10 mouse cellular contexts compared by ENCODE assay signal in genomic region chr16:96353996-96354395, GRCm38 (mm10).
DNase-seq lines count a peak whose midpoint lies in the region; ATAC-seq and TF ChIP-seq lines count a peak whose summit lies in the region.
"Had no signal": no experiment of that assay in that cellular context is flagged by ENCODE, and none has a peak within 500 bp of the region (broad histone marks: within the 10 kb centered on the region; RNA-seq: fewer than 3 reads in every experiment).

No protein-coding gene starts in this region.

- H3K4me1 ChIP-seq in hindbrain, embryonic 12.5 days: no peaks in the 10 kb centered on the region
- H3K4me1 ChIP-seq: embryonic facial prominence, embryonic 15.5 days had no signal

- H3K4me3 ChIP-seq in hindbrain, embryonic 12.5 days: 0 out of 2 replicates have a peak overlapping the region, but pooled peaks have one; percentile 0
- no peak overlapping the region for H3K4me3 ChIP-seq in layer of hippocampus, adult 2 months
- H3K4me3 ChIP-seq: embryonic facial prominence, embryonic 15.5 days had no signal

- ATAC-seq in hindbrain, embryonic 12.5 days (ENCODE audit: low FRiP score): peak; percentile 81
- peak; percentile 49 for ATAC-seq in megakaryocyte progenitor cell, adult 5-6 weeks (replicated peaks; ENCODE audit: poor library complexity)

- peak; percentile 48 for DNase-seq in adrenal gland, adult 8-10 months
- no peak for DNase-seq in adrenal gland, postnatal 25 days
- peak; percentile 49 for DNase-seq in WW6 (ENCODE audit: low read depth, low spot score)
- DNase-seq in gastrocnemius, postnatal 36 days: no peak
- DNase-seq in lung, adult 18-20 months: no peak
- DNase-seq in layer of hippocampus, adult 2 months (ENCODE audit: low spot score in 2 of 2): no peak
- DNase-seq: lung, embryonic 14.5 days had no signal

- intact Hi-C loops in gastrocnemius, postnatal 36 days (cut with DNase I): no loop called here

- H3K4me2 ChIP-seq in hindbrain, embryonic 12.5 days (replicated peaks): peak overlapping the region; percentile 29
- H3K4me2 ChIP-seq: embryonic facial prominence, embryonic 15.5 days; lung, embryonic 14.5 days had no signal

- TF ChIP-seq CTCF in layer of hippocampus, adult 2 months (conservative IDR thresholded peaks at IDR 0.05): no peak

- 30% methylated on average over 6 of the region's 6 CpGs for WGBS in hindbrain, embryonic 12.5 days

- H3K36me3 ChIP-seq in hindbrain, embryonic 12.5 days: no peaks in the 10 kb centered on the region
- H3K36me3 ChIP-seq: embryonic facial prominence, embryonic 15.5 days had no signal

- no peaks in the 10 kb centered on the region for H3K9me3 ChIP-seq in hindbrain, embryonic 12.5 days (replicated peaks)
- H3K9me3 ChIP-seq: embryonic facial prominence, embryonic 15.5 days had no signal

- no peaks in the 10 kb centered on the region for H3K27me3 ChIP-seq in hindbrain, embryonic 12.5 days
- H3K27me3 ChIP-seq: embryonic facial prominence, embryonic 15.5 days had no signal

- no peak overlapping the region for H3K9ac ChIP-seq in hindbrain, embryonic 12.5 days
- H3K9ac ChIP-seq: embryonic facial prominence, embryonic 15.5 days; lung, embryonic 14.5 days had no signal

- no peak overlapping the region for H3K27ac ChIP-seq in hindbrain, embryonic 12.5 days
- no peak overlapping the region for H3K27ac ChIP-seq in layer of hippocampus, adult 2 months
- H3K27ac ChIP-seq: embryonic facial prominence, embryonic 15.5 days had no signal

Comparison
In these comparisons a context has a peak if more than half of its experiments do, and no peak if none do; other contexts are left out.
1. DNase-seq: peak in adrenal gland, adult 8-10 months (single experiment) and WW6 (single experiment); none in adrenal gland, postnatal 25 days (single experiment), gastrocnemius, postnatal 36 days (0 of 2), lung, adult 18-20 months (0 of 2) and layer of hippocampus, adult 2 months (0 of 2).